Mouse (Mus musculus): ENCODE measurements around the gene Klkb1.
"Not testable (repeated sequence)": the region's sequence is repeated elsewhere in the genome, so short reads cannot be mapped to it uniquely, and the experiment has no call there.

Gene Klkb1

GRCm38 (mm10) chr8:45294687-45295086 is at the start of gene Klkb1:
Klkb1 (minus strand) TSS chr8:45294859.
- no peak for DNase-seq

GRCm38 (mm10) chr8:45344298-45344697 is 49.6 kb upstream of the Klkb1 start:
- DNase-seq, result no peak

GRCm38 (mm10) chr8:45341630-45342628 is 47.3 kb upstream of the Klkb1 start:
- no peak for DNase-seq

DNA sequence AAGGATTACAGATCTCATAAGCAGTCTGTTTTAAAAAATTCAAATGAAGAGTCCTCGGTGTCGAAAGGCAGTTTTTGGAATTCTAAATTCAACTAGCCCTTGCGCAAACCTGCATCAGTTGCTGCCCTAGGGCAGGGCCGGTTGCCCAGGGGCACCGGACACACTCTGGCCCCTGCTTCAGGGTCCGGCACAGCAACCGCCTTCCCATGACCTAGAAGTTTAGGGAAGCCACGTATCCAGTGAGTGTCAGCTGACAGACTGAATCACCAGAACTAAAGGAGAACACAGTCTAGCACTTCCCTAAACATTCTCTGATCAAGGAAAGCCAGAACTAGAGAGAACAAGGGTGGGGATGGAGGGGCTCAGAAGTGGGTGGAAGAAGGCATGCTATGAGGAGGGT is 38.8 kb upstream of the Klkb1 start:
- no peak for DNase-seq

GRCm38 (mm10) chr8:45332685-45333409 is 38.2 kb upstream of the Klkb1 start, which contains the start of gene Cyp4v3:
Cyp4v3 (minus strand) TSS chr8:45333216.
- no peak for DNase-seq

GRCm38 (mm10) chr8:45330856-45331255 is 36.2 kb upstream of the Klkb1 start:
- DNase-seq, result no peak

- no peak for DNase-seq
Measured at GRCm38 (mm10) chr8:45329206-45329980, 34.7 kb upstream of the Klkb1 start.

GRCm38 (mm10) chr8:45327076-45327475 is 32.4 kb upstream of the Klkb1 start:
- not testable (repeated sequence) for DNase-seq

DNA sequence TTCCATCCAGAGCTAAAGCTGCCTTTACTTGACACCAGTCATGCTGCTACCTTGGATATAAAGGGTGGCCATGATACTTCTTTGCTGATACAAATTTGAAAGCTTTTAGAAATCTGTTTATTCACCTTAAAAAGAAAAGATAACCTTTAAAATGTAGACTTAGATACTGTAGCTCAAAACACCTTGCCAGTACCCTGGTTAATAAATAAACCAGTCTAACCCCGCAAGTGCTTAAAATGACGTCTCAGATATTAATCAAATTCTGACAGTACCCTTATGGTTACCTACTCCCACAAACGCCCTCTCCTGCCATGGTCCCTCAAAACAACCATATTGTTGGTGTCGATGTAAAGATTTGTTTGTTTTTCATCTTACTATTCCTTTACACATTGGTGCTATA is 29.5 kb upstream of the Klkb1 start:
- no peak for DNase-seq

GRCm38 (mm10) chr8:45321365-45321764 is 26.7 kb upstream of the Klkb1 start:
- DNase-seq, result no peak

- no peak for DNase-seq
Measured at GRCm38 (mm10) chr8:45320930-45321329, 26.3 kb upstream of the Klkb1 start.

GRCm38 (mm10) chr8:45310967-45311366 is 16.3 kb upstream of the Klkb1 start:
- no peak for DNase-seq

DNA sequence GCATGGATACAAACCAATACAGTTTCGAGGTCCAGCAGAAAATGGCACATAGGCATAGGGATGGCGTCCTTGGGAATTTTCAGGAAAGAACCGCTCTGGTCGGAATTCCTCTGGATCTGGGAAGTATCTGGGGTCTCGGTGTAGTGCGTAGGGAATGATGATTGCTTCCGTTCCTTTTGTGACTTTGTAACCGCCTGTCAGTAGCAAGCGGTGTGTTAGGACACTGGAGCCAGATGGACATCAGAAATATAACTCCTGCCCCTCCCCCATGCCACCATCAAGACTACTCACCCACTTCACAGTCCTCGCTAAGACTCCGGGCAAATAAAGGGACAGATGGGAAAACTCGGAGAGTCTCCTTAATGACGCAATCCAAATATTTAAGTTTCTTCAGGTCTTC is 13.7 kb upstream of the Klkb1 start, which contains the start of gene Gm45753:
Gm45753 (minus strand) TSS at position 101 of the 400 bp plus-strand sequence.
- DNase-seq, result no peak

DNA sequence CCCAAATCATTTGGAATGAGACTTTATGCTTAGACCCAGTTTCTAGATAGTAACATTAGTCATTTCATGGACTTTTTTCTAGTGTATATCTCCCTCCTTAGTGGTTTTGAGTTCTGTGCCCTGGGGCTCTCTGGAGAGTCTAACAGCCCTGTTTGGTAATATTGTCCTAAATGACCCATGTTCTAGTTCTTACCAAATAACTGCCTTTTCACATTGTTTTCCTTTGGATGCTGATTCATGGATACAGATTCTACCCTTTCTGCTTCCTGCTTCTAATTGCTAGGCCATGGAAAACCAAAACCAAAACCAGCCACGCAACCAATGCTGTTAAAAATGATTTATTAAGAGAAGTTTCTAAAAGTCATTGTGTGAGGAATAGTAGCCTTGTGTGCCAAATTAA is 10.8 kb upstream of the Klkb1 start:
- DNase-seq, result no peak

- DNase-seq, result no peak
Measured at GRCm38 (mm10) chr8:45304354-45304753, 9.7 kb upstream of the Klkb1 start.

- no peak for DNase-seq
Measured at GRCm38 (mm10) chr8:45302390-45302789, 7.7 kb upstream of the Klkb1 start.

DNA sequence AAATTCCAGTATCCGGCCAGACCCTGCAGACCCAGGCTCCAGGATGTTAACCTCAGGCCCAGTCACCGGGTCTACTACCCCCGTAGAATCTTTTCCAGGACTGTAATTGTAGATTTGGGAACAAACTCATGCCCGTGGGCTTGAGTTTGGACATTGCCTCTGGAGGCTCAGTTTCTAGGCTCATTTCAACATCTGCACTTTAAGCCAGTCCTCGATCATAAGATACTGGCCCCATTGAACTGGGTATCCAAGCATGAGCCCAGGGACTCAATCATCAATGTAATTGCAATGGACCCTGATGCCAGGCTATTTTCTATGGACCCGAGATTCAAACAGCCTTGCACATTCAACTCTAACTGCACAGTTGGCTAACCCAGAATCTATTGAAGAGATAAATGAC is 617 bp upstream of the Klkb1 start:
- no peak for DNase-seq

GRCm38 (mm10) chr8:45291790-45292189 is 2.9 kb downstream of the Klkb1 start:
- DNase-seq, result peak; percentile 44

- DNase-seq, result no peak
Measured at GRCm38 (mm10) chr8:45281630-45282029, 13.0 kb downstream of the Klkb1 start.

GRCm38 (mm10) chr8:45277453-45277852 is 17.2 kb downstream of the Klkb1 start:
- DNase-seq, result no peak

GRCm38 (mm10) chr8:45274317-45274716 is 20.3 kb downstream of the Klkb1 start:
- no peak for DNase-seq

DNA sequence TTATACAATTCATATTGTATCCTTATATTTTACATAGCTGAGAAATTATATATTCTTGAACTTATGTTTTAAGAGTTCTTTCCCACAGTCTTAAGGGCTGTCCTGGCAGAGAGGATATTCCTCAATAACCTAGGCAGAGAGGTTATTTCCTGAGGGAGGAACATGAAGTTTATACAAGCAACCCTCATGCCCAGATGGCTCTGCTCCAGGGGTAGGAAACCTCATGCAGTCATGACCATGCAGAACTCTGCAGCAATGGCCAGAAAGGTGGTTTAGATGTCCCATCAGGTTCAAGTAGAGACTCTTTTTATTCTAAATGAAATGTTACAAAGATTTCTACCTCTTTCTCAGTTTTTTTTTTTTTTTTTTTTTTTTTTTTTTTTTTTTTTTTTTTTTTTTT is 25.6 kb downstream of the Klkb1 start:
- DNase-seq, result no peak

DNA sequence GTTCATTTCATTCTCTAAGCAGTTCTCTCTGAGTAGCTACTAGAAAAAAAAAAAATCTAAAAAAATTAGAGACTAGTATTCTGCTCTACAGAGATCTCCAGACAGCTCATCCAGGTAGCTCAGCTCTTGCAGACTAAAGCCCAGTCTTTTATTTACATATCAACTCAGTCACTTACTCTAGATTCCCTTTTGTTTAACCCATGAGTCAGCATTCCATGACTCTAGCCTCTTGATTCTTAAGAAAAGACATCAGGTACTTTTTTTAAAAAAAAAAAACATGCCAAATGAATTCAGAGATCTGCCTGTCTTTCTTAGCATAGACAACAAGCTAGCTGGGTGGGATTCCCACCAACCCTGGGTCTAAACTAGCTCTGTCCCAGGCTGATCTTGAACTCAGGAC is 26.2 kb downstream of the Klkb1 start:
- DNase-seq, result no peak

All from cerebellum, adult 9-11 months (tissue).